Mouse (Mus musculus) heart, embryonic 12.5 days (tissue): ENCODE data around the gene 1810009A15Rik. TPM values are rescaled to one million over a fixed set of nuclear protein-coding genes. Genes with fewer than 3 reads are reported as not detected.
"Not testable (repeated sequence)": the region's sequence is repeated elsewhere in the genome, so short reads cannot be mapped to it uniquely, and the experiment has no call there.

ENCODE experiments used
- ATAC-seq: fragments of 200-750 bp; cut with Nextera tagmentation; 2 replicates; pipeline ENCODE4 v1.8.0; 2017; ENCODE audit warnings: moderate TSS enrichment, moderate library complexity; ENCODE audit not compliant: insufficient number of reproducible peaks, low FRiP score
- H3K27ac ChIP-seq: fragments of 300-500 bp; sonication (generic); 2 replicates; pipeline ENCODE4 v1.5.1; 2016; ENCODE audit warnings: mild to moderate bottlenecking, moderate library complexity; ENCODE audit not compliant: poor library complexity, severe bottlenecking
- H3K27me3 ChIP-seq: fragments of 300-500 bp; sonication (generic); replicated peaks from 2 replicates; pipeline ENCODE4 v1.6.1; 2016; ENCODE audit warnings: mild to moderate bottlenecking, moderate library complexity
- H3K36me3 ChIP-seq: fragments of 300-500 bp; sonication (generic); 2 replicates; pipeline ENCODE4 v1.6.1; 2016; ENCODE audit warnings: mild to moderate bottlenecking, moderate library complexity
- H3K4me1 ChIP-seq: fragments of 300-500 bp; sonication (generic); replicated peaks from 2 replicates; pipeline ENCODE4 v1.6.1; 2016; ENCODE audit warnings: mild to moderate bottlenecking
- H3K4me2 ChIP-seq: fragments of 300-500 bp; sonication (generic); 2 replicates; pipeline ENCODE4 v1.6.1; 2016; ENCODE audit warnings: mild to moderate bottlenecking, moderate library complexity
- H3K4me3 ChIP-seq: fragments of 300-500 bp; sonication (generic); 2 replicates; pipeline ENCODE4 v1.5.1; 2016; ENCODE audit warnings: mild to moderate bottlenecking
- H3K9ac ChIP-seq: fragments of 300-500 bp; sonication (generic); 2 replicates; pipeline ENCODE4 v1.6.1; 2016; ENCODE audit warnings: mild to moderate bottlenecking, moderate library complexity
- H3K9me3 ChIP-seq: fragments of 300-500 bp; sonication (generic); replicated peaks from 2 replicates; pipeline ENCODE4 v1.6.1; 2016; ENCODE audit warnings: mild to moderate bottlenecking, moderate library complexity
- WGBS: fragments of 180-500 bp; shearing (Covaris S2); methylation state at CpG from one replicate; pipeline ENCODE4 v1.1.7; 2016; 5-methylcytosine and 5-hydroxymethylcytosine counted together
- polyA plus RNA-seq: library from polyadenylated mRNA; unstranded; fragments of >200 nt; fragmentation: Nextera tagmentation; extraction: Ambion mirVana; gene quantifications from 2 replicates; pipeline ENCODE4 v1.2.1, GENCODE M21; 2016

1810009A15Rik gene
- polyA plus RNA-seq, 1 experiment from 2014 or later, result 64.5 TPM

DNA sequence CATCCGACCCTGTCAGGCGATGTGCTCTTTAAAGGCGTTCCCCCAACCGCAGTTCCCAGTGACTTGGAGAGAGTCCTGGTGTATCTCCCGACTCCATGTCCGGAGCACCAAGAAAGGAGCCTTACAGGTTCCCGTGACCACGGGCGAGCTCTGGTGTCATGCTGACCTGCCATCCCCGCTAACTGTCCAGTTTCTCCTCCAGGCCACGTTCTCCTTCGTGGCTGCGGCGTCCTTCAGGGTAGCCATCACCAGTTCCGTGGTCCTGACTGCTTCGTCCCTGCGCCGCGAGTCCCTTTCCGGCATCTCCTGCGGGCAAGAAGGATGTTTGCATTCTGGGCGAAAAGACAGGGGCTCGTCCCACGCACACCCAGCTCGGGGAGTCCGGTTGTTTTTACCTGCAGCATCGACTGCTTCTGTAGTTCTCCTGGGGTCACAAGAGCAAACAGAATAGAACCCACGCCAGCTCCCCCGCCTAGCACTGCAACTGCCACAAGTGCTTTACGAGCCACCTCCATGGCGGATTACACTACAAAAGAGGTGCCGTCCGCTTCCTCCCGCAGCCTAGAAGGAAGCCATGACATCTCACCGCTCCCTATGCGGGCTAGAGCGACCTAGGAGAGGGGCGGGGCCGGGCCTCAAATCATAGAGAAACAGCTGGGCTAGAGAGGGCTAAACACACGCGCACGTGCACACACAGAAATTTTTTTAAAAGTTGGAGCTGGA, 8.2 kb upstream of the 1810009A15Rik start, which contains the start of gene Uqcc3:
Uqcc3 (minus strand) TSS at position 613 of the 723 bp plus-strand sequence.
- peaks cover 10% of the 10 kb centered on the region for H3K4me1 ChIP-seq
- peak; percentile 97 for ATAC-seq
- under 1% methylated on average over 42 of the region's 42 CpGs for WGBS
- H3K27me3 ChIP-seq, result no peaks in the 10 kb centered on the region
- no peaks in the 10 kb centered on the region for H3K9me3 ChIP-seq
- peak within 1 kb of the TSS; percentile 92 for H3K4me3 ChIP-seq
- peaks cover 18% of the 10 kb centered on the region for H3K36me3 ChIP-seq
- peak within 1 kb of the TSS; percentile 87 for H3K4me2 ChIP-seq
- peak within 1 kb of the TSS; percentile 95 for H3K9ac ChIP-seq
- H3K27ac ChIP-seq, result peak within 1 kb of the TSS; percentile 86

- Histone ChIP-seq H3K36me3 (peaks cover 12% of the 10 kb centered on the region), H3K4me3 (peak overlapping the region; percentile 92), H3K9ac (peak overlapping the region; percentile 95), H3K9me3 (no peaks in the 10 kb centered on the region), H3K27me3 (no peaks in the 10 kb centered on the region), H3K27ac (no peak overlapping the region; the same call in 1 of the 2 replicates), H3K4me1 (peaks cover 10% of the 10 kb centered on the region), H3K4me2 (peak overlapping the region; percentile 87)
- ATAC-seq, result no peak
- WGBS, result 21% methylated on average over 3 of the region's 3 CpGs
These were observed 7.6 kb upstream of the 1810009A15Rik start for GRCm38 (mm10) chr19:8881034-8881392.

DNA sequence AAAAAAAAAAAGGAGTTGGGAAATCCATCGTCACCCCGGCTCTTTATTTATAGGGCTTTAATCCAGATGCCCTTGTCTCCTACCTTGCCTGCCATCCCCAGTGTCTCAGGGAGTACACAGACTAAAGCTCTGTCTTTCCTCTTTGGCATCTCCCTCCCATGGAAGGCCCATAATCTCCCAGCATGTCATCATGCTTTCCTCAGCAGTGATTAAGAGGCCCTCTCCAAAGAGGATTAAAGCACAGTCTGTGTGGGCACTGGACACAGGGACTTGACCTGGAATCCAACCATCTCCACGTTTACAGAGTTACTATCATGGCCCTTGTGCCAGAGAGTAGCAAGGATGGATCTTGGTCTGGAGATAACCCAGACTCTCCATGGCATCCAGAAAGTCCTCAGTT, 5.0 kb upstream of the 1810009A15Rik start, which contains the start of the genes Lbhd1 and Gm49403:
Lbhd1 (plus strand) TSS at position 117 of the 400 bp plus-strand sequence.
Gm49403 (plus strand) TSS at position 315 of the 400 bp plus-strand sequence.
- Histone ChIP-seq H3K4me1 (peaks cover 17% of the 10 kb centered on the region), H3K27me3 (no peaks in the 10 kb centered on the region), H3K27ac (no peak within 1 kb of the TSS), H3K9ac (no peak within 1 kb of the TSS), H3K36me3 (no peaks in the 10 kb centered on the region), H3K4me3 (no peak within 1 kb of the TSS), H3K4me2 (no peak within 1 kb of the TSS), H3K9me3 (no peaks in the 10 kb centered on the region)
- WGBS, result 71% methylated on average over 3 of the region's 3 CpGs
- no peak for ATAC-seq

DNA sequence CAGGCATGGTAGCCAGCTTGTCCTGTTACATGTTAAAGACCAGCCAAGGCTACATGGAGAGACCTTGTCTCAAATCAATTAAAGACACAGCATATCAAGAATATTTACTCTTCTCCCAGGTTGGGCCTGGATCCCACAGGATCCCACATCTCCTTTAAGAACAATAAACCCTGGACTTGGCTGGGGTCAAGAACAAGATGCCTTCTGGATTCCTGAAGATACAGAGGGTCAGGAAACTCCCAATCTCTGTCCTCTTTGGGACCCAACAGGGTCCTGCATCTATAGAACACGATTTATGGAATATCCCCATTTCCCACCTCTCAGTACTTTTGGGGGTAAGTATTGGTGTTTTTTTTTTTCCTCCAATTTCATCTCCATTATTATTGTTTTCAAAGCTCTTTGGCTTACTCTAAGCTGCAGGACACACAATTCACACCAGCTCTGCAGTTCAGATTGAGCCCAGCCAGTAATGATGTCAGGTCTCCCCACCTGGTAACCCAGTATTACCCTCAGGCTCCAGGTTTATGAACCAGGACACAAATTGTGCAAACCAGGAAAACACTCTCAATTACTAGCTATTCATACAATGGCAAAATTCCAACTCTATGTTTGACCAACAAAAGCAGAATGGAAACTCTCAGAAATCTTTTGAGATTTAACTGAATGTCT, 1.6 kb upstream of the 1810009A15Rik start:
- Histone ChIP-seq H3K4me1 (peaks cover 16% of the 10 kb centered on the region), H3K27me3 (no peaks in the 10 kb centered on the region), H3K36me3 (peaks cover 14% of the 10 kb centered on the region), H3K9me3 (no peaks in the 10 kb centered on the region), H3K4me3 (no peak overlapping the region), H3K27ac (no peak overlapping the region), H3K9ac (no peak overlapping the region), H3K4me2 (peak overlapping the region; percentile 72)
- no peak for ATAC-seq
- 46% methylated on average over 1 of the region's 1 CpGs for WGBS

DNA sequence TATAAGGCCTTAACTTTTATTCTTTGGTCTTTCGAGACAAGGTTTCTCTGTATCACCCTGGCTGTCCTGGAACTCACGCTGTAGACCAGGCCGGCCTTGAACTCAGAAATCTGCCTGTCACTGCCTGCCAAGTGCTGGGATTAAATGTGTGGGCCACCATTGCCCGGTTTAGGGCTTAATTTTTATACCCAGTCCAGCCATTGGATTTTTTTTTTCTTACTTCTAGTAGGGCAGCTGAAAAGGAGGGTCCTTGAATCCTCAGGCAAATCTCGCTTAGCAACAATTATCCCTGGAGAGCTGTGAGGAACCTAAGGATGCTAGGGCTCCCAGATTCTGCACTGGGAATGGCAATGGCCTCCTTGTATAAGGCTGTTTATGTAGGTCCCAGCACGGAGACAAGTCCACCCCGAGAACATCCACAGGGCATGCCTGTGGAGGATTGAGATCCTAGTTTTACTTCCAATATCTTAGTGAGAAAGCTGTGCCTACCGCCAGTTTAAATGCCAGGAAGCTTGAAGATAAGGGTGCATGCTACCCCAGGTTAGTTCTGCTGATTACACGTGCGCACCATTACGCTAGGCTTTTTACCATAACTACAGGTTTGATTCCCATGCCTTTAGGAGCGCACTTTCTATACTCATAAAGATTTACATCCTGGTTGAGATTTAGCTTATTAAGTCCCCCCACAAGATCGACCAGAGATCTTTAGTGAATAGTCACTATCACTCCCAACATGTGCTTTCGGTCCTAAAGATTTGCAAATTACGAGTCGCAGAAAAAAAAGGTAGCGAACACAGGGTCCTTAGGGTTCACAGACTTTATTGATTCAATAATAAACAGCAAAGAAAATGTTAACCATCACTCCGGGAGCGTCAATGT, 829 bp upstream of the 1810009A15Rik start:
- Histone ChIP-seq H3K9ac (peak overlapping the region; percentile 89), H3K4me1 (peaks cover 16% of the 10 kb centered on the region), H3K9me3 (no peaks in the 10 kb centered on the region), H3K27me3 (no peaks in the 10 kb centered on the region), H3K36me3 (peaks cover 14% of the 10 kb centered on the region), H3K4me3 (peak overlapping the region; percentile 73), H3K4me2 (peak overlapping the region; percentile 72), H3K27ac (peak overlapping the region; percentile 82)
- ATAC-seq, result no peak
- WGBS, result 16% methylated on average over 19 of the region's 19 CpGs

DNA sequence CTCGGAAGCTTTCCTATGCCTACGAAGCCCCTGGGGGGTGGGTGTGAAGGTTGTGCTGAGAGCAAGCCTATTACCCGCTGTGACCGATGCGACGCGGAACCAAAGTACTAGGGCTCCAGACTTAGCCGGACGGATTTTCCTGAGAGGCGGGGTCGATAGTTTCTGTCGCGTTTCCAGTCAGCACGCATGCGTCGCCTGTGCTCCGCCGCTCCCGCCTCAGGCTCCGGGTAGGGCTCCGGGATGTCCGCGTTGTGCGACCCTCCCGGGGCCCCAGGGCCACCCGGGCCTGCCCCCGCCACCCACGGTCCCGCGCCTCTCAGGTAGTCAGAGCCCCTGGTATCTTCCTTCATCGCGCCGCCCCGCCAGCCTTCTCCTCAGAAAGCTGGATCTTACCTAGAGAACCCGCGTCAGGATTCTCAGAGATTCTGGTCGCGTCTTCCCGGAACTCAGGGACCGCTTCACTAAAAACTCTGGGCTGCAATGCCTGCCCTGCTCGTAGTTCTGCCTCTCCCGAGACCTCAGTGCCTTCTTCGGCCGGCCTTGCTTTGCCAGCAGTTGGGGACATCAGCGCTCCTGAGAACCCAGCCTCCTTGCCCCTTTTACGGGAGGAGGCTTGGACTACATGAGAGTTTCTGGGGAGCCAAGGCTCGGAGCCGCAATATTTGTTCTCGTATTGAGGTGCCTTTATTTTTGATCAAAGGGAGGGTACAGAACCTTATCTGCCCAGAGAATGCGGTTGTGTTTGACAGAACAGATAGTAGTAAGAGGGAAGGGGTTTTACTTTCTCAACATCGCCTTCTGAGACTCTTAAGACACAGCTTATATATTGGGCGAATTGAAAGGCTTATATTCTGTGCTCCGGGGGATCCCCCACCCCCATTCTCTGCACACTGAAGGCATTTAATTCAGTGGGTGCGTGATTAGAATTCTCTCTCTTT, 4.4 kb downstream of the 1810009A15Rik start, which contains the start of gene Ints5:
Ints5 (plus strand) TSS at position 177 of the 938 bp plus-strand sequence.
- peaks cover 41% of the 10 kb centered on the region for H3K36me3 ChIP-seq
- H3K9me3 ChIP-seq, result no peaks in the 10 kb centered on the region
- peak within 1 kb of the TSS; percentile 79 for H3K4me2 ChIP-seq
- WGBS, result 1% methylated on average over 54 of the region's 54 CpGs
- peak; percentile 69 for ATAC-seq
- H3K4me3 ChIP-seq, result peak within 1 kb of the TSS; percentile 96
- H3K9ac ChIP-seq, result peak within 1 kb of the TSS; percentile 89
- peak within 1 kb of the TSS; percentile 84 for H3K27ac ChIP-seq
- H3K4me1 ChIP-seq, result peaks cover 30% of the 10 kb centered on the region
- no peaks in the 10 kb centered on the region for H3K27me3 ChIP-seq

DNA sequence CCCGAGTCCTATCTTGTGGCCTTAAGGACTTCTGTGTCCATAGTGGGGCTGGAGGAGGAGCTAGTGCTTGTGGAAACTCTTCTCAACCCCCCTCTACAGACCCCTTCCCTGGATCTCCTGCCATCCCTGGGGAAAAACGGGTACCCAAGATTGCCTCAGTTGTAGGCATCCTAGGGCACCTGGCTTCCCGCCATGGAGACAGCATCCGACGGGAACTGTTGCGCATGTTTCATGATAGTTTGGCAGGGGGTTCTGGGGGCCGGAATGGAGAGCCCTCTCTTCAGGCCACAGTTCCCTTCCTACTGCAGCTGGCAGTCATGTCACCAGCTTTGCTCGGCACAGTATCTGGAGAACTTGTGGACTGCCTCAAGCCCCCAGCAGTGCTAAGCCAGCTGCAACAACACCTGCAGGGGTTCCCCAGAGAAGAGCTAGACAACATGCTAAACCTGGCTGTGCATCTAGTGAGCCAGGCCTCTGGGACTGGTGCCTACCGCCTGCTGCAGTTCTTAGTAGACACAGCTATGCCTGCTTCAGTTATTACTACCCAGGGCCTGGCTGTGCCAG, 6.8 kb downstream of the 1810009A15Rik start:
- Histone ChIP-seq H3K27ac (no peak overlapping the region), H3K9me3 (no peaks in the 10 kb centered on the region), H3K4me2 (no peak overlapping the region), H3K27me3 (no peaks in the 10 kb centered on the region), H3K36me3 (peaks cover 37% of the 10 kb centered on the region), H3K9ac (peak overlapping the region; percentile 45), H3K4me3 (no peak overlapping the region), H3K4me1 (peaks cover 38% of the 10 kb centered on the region)
- WGBS, result 91% methylated on average over 9 of the region's 9 CpGs
- no peak for ATAC-seq

GRCm38 (mm10) chr19:8896231-8896630, 7.6 kb downstream of the 1810009A15Rik start:
- not testable (repeated sequence) for H3K9me3 ChIP-seq, H3K27ac ChIP-seq, H3K4me3 ChIP-seq, ATAC-seq, H3K27me3 ChIP-seq, H3K4me2 ChIP-seq
- H3K9ac ChIP-seq, result peak overlapping the region; percentile 38
- H3K4me1 ChIP-seq, result peaks cover 38% of the 10 kb centered on the region
- peaks cover 34% of the 10 kb centered on the region for H3K36me3 ChIP-seq
- 92% methylated on average over 5 of the region's 5 CpGs for WGBS

DNA sequence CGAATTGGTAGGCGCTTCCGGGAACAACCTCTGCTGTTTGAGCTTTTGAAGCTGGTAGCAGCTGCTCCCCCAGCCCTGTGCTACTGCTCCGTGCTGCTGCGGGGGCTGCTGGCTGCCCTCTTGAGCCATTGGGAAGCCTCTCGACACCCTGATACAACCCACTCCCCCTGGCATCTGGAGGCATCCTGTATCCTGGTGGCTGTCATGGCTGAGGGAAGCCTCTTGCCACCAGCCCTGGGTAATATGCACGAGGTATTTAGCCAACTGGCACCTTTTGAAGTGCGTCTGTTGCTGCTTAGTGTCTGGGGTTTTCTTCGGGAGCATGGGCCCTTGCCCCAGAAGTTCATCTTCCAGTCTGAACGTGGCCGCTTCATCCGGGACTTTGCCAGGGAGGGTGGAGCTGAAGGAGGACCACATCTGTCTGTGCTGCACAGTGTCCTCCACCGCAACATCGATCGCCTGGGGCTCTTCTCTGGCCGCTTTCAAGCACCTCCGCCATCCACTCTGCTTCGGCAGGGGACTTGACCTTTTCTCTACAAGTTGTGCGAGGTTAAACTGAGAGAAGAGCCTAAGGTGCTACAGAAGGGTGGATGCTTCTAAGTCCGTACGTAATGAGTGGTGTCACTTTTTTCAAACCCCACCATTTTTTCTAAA, 8.7 kb downstream of the 1810009A15Rik start:
- not testable (repeated sequence) for H3K27me3 ChIP-seq, ATAC-seq, H3K9me3 ChIP-seq
- Histone ChIP-seq H3K27ac (peak overlapping the region; percentile 69), H3K9ac (peak overlapping the region; percentile 68), H3K4me1 (peaks cover 38% of the 10 kb centered on the region), H3K4me2 (peak overlapping the region; percentile 94), H3K36me3 (peaks cover 39% of the 10 kb centered on the region), H3K4me3 (peak overlapping the region; percentile 97)
- 25% methylated on average over 21 of the region's 21 CpGs for WGBS
